Mouse (Mus musculus): ENCODE measurements around the gene Prss32. TPM values are rescaled to one million over a fixed set of nuclear protein-coding genes. Genes with fewer than 3 reads are reported as not detected.

Prss32 gene
- total RNA-seq (2023) = not detected

DNA sequence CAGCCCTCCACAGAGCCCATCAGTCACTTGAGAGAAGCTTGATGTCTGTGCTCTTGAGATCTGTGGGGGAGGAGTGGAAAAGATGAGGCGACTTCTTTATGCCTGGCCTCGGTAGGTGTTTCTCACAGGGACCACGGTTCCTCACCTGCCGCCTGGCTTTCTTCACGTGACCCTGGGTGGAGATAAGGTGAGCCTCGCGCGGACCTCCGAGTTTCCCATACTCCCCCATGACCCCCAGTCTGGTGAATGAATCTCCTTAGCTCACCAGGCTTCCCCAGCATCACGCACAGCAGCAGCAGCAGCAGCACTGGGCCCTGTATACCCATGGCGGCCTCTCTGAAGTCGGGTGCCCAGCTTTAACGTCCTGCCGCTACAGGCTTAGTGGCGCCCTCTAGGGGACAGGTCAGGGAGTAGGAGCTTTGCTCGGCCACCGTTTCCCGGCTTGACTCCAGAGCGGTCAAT lies at the start of gene Prss32, which contains the start of gene Prss41:
Gene Prss32 (plus strand): TSS at position 44 of the 462 bp plus-strand sequence.
Gene Prss41 (minus strand): TSS at position 361 of the 462 bp plus-strand sequence.

DNA sequence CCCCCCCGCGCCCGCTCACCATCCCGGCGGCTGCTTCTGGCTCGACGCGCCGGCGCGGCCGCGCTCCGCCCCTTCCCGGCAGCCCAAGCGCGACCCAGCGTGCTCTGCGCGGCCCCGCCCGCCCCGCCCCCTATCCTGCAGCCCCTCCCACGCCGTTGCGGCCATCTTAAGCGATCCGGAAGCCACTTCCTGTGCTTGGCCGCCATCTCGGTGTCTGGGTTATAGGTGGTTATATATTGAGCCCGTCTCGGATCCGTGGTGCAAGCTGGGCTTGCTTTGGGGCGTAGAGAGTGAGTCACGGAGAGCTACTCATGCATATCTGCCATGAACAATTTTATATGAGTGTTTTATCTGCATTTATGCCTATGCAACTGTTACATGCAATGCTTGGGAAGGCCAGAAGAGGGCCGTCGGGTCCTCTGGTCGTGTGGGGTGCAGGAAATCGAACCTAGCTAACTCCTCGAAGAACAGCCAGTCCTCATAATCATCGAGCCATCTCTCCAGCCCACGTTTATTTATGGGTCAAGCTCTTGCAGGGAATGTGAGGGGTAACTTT lies 14.5 kb upstream of the Prss32 start, which contains the start of gene Elob:
Gene Elob (minus strand): TSS at position 73 of the 556 bp plus-strand sequence.

DNA sequence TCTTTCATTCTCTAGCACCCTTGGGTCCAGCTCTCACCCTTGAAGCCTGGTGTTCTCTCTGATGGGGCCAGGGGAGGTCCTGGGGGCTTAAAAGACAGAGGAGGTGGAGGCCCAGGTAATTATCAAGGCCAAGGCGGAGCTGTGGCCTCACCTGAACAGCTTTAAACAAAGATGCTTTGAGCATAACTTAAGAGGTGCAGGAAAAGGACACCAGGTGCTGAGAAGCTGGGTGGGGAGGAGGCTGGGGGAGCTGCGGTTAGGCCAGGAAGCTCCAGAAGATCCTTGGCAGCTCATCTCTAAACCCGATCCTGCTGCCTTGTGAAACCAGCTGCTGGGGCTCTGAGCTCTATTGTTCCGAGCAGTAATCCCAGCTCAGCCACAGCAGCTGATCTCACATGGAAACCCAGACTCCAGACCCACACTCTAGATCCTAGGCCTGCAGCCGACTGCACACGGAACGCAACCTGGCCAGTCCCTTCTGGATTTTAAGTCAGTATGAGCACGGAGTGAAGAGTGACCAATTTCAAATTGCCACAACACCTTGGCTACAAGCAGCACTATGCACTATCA lies 7.6 kb upstream of the Prss32 start, which contains the start of gene Prss33:
Gene Prss33 (minus strand): TSS at position 51 of the 570 bp plus-strand sequence.

DNA sequence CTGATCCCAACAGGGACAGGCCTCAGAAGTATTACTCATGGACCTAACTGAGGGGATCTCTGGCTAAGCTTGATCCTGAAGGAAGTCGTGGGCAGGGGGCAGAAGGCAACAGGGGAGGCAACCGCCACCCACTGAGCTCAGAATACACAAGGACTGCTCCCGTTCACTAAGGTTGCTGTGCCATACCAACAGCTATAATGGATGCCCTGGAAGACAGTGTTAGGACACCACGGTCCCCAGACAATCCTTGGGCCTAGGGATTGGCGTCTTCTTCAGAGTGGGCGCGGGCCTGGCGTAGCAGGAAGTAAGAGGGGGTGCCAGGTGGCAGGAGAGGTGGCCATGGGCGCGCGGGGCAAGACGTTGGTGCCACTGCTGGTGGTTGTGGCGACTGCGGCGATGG lies 24.1 kb downstream of the Prss32 start, which contains the start of gene Prss21:
Gene Prss21 (plus strand): TSS at position 301 of the 400 bp plus-strand sequence.

DNA sequence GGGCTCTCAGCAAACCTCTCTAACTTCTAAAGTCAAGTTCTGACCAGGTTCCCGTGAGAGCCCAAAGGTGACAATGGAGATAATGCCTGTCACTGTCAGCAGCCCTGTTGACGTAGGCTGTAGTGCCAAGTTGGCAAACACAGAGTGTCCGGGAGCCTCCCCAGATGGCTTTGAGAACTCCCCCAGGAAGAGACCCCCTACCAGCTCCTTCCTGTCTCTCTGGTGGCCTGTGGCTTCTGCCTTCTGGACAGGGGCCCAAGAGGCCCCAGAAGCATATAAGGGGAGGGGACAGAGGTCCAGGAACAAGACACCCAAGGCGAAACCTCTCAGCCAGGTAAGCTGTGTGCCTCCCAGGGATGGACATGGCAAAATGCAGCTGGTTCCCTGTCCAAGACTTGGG lies 36.9 kb downstream of the Prss32 start, which contains the start of the genes Dcpp1 and Dcpp2:
Gene Dcpp1 (plus strand): TSS at position 301 of the 400 bp plus-strand sequence.
Gene Dcpp2 (plus strand): TSS at position 305 of the 400 bp plus-strand sequence.

Other genes with a start within 250 kb of the Prss32 start
- gene Zfp13, start 244.4 kb upstream of the Prss32 start, total RNA-seq (2023) = not detected
- not detected for gene Zscan10, start 243.0 kb upstream of the Prss32 start, total RNA-seq (2023)
- 1 to 10 TPM in 1 of 2 experiments, under 1 TPM in 1; 0.47 to 1.0 TPM for gene Mmp25, start 198.6 kb upstream of the Prss32 start, total RNA-seq (2023)
- gene Bicdl2, start 183.3 kb upstream of the Prss32 start, total RNA-seq (2023) = not detected
- 10 to 100 TPM; 34.9 to 35.2 TPM for gene Hcfc1r1, start 170.3 kb upstream of the Prss32 start, total RNA-seq (2023)
- gene Thoc6, start 170.0 kb upstream of the Prss32 start, total RNA-seq (2023) = 10 to 100 TPM; 18.6 to 19.2 TPM
- gene Tnfrsf12a, start 166.4 kb upstream of the Prss32 start, total RNA-seq (2023) = 10 to 100 TPM; 24.3 to 27.1 TPM
- gene Cldn6, start 164.6 kb upstream of the Prss32 start, total RNA-seq (2023) = not detected
- gene Cldn9, start 159.8 kb upstream of the Prss32 start, total RNA-seq (2023) = not detected
- not detected for gene 1520401A03Rik, start 121.1 kb upstream of the Prss32 start, total RNA-seq (2023)
- gene Pkmyt1, start 117.5 kb upstream of the Prss32 start, total RNA-seq (2023) = 10 to 100 TPM; 35.4 to 36.1 TPM
- 1 to 10 TPM; 2.5 to 6.1 TPM for gene Paqr4, start 103.0 kb upstream of the Prss32 start, total RNA-seq (2023)
- 1 to 10 TPM; 2.6 to 2.9 TPM for gene Kremen2, start 98.0 kb upstream of the Prss32 start, total RNA-seq (2023)
- gene Flywch1, start 72.3 kb upstream of the Prss32 start, total RNA-seq (2023) = 10 to 100 TPM; 29.1 to 32.6 TPM
- under 1 TPM in 1 of 2 experiments, not detected in 1; 0.89 TPM for gene Flywch2, start 57.8 kb upstream of the Prss32 start, total RNA-seq (2023)
- 1,000 to 10,000 TPM; 1,478 to 1,622 TPM for gene Srrm2, start 53.3 kb upstream of the Prss32 start, total RNA-seq (2023)
- 100 to 1,000 TPM; 205 to 212 TPM for gene Elob, start 14.7 kb upstream of the Prss32 start, total RNA-seq (2023)
- gene Prss33, start 7.8 kb upstream of the Prss32 start, total RNA-seq (2023) = not detected
- gene Prss41, start 317 bp downstream of the Prss32 start, total RNA-seq (2023) = 1 to 10 TPM; 1.0 to 1.2 TPM
- not detected for gene Prss21, start 24.2 kb downstream of the Prss32 start, total RNA-seq (2023)
- not detected for gene Dcpp1, start 37.0 kb downstream of the Prss32 start, total RNA-seq (2023)
- gene Dcpp2, start 37.0 kb downstream of the Prss32 start, total RNA-seq (2023) = not detected
- not detected for gene Dcpp3, start 73.6 kb downstream of the Prss32 start, total RNA-seq (2023)
- not detected for gene Sbp, start 97.8 kb downstream of the Prss32 start, total RNA-seq (2023)
- not detected for gene Sbpl, start 111.4 kb downstream of the Prss32 start, total RNA-seq (2023)
- 1 to 10 TPM; 1.4 to 1.7 TPM for gene Prss30, start 136.7 kb downstream of the Prss32 start, total RNA-seq (2023)
- gene Prss22, start 154.2 kb downstream of the Prss32 start, total RNA-seq (2023) = not detected
- not detected for gene Prss27, start 194.3 kb downstream of the Prss32 start, total RNA-seq (2023)
- 10 to 100 TPM; 33.8 to 39.2 TPM for gene Kctd5, start 229.6 kb downstream of the Prss32 start, total RNA-seq (2023)

All from T-cell, adult 66 days (primary cell).